Mouse (Mus musculus) kidney, adult 18-20 months (tissue): Measurements from ENCODE around the gene Col8a2.

Experiments
- DNase-seq: peaks from one replicate; pipeline ENCODE4 v3.0.0; 2021

The Col8a2 gene

GRCm38 (mm10) chr4:126286492-126286891, at the start of gene Col8a2:
Col8a2 (plus strand) TSS chr4:126286793.
- peak; percentile 25 for DNase-seq

DNA sequence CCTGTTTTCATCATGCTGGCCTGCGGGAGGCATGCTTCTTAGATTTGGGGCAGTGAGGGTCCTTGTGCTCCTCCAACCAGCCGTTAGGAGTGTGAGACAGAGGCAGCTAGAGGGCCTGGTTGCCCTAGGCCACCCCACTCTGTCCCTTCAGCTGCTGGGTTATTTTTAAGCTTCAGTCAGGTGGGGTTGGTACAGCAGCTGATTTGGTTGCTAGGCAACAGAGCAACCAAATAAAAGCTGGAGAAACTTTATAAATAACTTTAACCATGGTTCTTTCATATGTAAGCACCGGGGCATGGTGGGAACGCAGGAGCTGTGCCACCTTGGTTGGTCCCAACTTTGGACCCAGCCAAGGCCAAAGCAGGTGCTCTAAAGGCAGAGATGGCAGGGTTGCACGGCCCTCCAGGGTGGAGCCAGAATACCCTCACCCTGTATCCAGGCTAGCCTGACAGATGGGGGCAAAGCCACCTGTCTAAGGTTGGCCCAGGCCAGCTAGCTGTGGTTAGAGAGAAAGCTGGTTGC, 48.8 kb upstream of the Col8a2 start:
- no peak for DNase-seq

GRCm38 (mm10) chr4:126239862-126240475, 46.6 kb upstream of the Col8a2 start:
- no peak for DNase-seq

DNA sequence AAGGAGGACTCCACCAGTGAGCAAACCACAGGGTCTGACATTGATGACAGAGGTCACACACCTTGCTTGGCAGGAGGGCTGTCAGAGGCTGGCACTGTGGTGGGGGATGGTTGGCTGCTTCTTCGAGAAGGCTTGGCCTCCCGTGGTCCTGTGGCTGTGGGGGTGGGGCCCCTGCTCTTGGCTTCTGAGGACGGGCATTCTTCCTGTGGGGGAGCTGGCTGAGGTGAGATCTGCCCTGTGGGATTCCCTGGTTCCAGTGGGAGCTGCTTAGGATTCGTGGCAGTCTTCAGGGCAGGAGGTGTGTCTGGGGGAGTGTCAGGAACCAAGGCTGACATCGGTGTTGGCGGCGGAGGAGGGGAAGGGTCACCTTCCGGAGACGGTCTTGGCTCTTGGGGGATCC, 44.6 kb upstream of the Col8a2 start:
- no peak for DNase-seq

DNA sequence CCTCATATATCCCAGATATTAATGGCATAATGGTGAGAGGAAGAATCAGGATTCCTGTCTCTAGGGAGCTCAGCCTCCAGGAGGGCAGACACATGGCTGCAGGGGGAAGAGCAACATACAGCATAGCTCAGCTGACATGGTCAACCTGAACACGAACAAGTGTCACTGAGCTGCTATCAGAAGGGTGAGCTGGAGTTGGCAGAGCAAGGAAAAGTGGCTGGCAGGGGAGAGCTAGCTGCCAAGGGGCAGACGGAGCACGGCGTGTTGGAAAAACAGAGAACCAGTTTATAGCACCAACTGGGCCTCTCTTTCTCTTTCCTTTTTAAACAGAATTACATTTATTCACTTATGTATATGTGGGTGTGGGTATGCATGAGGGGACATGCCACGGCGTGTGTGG, 44.1 kb upstream of the Col8a2 start:
- DNase-seq = no peak

DNA sequence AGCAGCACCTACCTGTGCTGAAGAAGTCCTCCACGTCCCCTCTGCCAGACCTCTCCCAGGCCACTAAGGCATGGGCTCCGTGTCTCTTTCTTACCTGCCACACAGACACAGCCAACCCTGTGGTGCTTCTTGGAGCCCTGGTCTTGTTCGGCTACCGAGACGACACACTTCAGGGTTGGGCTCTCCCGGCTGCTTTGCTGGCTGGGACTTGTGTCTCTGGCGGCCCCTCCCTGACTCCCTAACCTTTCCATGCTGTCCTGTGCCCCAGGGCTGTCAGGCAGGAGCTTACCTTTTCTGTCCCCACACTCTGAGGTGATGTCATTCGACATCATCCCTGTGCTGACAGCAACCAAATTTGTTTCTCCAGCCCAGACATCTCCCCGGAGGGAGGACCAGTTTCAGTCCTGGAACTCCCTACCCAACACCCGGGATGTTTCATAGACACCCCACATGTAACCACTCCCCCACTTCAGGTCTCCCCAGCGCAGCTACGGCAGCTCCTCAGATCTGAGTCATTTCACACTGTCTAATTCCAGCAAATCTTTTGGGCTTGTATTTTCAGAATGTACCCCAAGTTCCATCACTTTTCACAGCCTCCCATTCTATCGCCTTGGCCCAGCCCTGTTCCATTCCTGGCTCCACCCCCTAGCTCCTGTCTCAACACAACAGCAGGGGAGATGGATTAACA, 40.2 kb upstream of the Col8a2 start:
- no peak for DNase-seq

GRCm38 (mm10) chr4:126248261-126248868, 38.2 kb upstream of the Col8a2 start:
- DNase-seq = no peak

GRCm38 (mm10) chr4:126250659-126251058, 35.9 kb upstream of the Col8a2 start:
- no peak for DNase-seq

- DNase-seq = peak; percentile 45
Observed at GRCm38 (mm10) chr4:126251655-126252254, 34.8 kb upstream of the Col8a2 start.

GRCm38 (mm10) chr4:126252411-126253237, 34.0 kb upstream of the Col8a2 start:
- no peak for DNase-seq

GRCm38 (mm10) chr4:126253637-126254272, 32.8 kb upstream of the Col8a2 start:
- DNase-seq = no peak

DNA sequence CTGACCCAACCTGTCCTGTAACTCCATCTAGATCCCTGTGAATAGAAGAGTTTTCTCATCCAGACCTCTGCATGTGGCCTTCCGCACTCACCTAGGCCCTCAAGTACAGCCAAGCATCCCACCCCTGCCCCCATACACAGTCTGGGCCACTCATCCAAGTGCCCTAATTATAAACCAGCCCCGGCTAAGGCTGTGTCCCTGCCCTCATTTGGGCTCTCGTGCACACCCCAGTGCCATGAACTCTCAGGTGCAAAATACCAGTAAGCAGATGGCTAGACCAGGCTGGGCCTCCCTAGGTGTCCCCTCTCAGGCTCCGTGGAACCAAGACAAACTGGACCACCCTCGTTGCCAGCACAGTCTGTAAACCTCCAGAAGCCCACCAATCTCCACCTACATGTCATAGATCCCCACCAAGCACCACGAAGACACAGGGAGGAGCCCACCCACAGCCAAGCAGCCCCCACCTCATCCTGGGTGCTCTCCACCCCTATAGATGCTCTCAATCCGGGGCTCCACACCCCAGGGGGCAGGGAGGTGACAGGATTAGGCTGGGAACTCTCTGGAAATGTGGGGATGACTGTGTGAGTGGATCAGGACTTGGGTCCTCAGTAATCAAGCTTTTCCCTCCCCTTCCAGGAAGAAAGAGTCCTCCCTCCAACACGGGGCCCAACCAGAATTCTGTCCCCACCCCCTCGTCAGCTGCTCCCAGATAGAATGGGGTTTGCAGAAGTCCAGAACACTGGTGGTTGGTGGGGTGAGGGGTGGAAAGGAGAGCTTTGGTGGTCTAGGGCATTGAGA, 32.1 kb upstream of the Col8a2 start:
- no peak for DNase-seq

DNA sequence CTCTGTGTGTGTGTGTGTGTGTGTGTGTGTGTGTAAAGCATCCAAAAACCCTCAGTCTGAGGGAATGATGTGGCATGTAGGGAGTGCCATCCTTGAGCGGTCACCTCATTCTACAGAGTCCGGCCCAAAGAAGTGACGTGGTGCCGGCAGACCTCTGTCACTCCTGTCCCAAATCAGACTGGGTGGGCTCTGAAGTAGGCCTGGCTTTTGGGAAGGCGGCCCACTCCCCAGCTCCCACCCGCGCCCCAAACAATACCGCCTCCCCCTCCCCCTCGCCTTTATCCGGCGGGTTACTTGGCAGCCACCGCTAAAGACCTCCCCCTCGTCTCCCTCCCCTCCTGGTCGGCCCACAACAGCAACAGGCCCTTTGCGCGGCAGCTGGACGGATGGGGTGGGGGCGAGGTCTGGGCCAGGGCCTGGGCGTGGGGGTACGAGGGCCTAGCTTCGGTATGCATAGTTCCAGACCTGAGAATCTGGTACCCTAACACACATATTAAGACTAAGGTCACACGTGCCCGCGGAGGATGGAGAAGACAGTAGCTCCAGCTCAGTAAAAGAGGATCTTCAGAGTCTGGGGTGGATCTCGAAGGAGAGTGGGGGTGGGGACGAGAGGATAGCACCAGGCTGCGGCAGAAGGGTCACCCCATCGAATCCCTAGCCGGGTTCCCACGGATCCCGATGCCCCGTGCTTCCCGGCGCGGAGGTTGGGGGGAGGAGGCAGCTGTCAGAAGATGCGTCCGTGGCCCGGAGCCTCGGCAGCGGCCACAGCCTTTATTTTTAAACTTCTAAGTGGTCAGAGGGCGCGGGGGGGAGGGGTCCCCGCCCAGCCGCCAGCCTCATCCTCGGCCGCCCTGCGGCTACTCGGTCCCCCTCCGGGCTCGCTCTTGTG, 31.2 kb upstream of the Col8a2 start:
- no peak for DNase-seq

GRCm38 (mm10) chr4:126256131-126256791, 30.3 kb upstream of the Col8a2 start, which contains the start of gene Map7d1:
Map7d1 (minus strand) TSS chr4:126256343.
- peak; percentile 93 for DNase-seq

DNA sequence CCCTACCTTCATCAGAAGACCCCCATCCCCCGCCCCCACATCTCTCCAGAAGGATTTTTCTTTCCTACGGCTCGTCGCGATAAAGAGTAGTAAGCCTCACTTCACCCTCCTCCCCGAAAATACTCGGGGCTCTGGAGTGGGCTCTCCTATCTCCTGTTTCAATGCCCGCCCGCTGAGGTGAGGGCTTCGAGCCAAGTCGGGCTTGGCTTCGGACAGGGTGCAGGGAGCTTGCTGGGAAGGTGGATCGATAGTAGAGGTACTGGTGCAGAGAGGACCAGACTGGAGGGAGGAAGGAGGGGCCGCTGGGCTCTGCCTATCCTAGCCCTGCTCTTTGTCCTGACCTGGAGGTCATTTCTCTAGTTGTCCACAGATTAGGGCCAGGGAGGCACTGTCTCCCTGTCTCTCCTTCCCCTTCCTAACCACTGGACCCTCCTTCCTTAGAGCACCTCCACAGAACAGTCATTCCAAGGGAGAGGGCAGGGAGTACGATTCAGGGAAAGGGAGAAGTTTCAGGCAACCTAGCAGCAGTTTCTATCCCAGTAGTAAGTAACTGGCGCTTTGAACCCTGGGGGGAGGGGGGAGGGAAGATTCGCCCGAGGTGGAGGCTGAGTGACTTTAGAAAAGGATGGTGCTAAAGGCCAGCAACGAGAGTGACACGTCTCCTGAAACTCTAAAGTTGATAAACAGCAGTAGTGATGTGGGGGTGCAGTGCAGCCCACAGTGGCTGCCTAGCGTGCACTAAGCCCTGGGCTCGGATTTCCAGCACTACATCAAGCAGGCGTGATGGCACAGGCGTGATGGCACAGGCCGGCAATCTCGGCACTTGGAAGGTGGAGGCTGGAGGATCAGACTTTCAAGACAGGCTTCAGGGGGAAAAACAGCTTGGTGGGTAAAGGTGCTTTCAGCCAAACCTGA, 29.4 kb upstream of the Col8a2 start:
- DNase-seq = peak; percentile 64

DNA sequence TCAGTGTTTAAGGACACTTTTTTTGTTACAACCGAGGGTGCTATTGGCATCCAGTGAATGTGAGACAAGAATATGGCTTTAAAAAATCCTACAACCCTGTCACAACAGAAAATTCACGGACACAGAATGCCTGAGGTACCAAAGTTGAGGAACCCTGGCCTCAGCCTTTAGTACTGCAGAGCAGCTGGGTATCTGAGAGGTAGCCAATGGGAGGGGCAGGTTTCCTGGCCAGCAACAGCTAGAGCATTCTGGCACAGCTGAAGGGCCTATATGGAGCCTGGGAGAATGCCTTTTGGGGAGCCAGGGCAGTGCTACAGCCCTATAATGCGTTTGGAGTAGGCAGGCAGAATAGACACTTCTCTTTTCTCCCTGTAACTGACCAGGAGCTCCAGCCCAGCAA, 27.5 kb upstream of the Col8a2 start:
- no peak for DNase-seq

DNA sequence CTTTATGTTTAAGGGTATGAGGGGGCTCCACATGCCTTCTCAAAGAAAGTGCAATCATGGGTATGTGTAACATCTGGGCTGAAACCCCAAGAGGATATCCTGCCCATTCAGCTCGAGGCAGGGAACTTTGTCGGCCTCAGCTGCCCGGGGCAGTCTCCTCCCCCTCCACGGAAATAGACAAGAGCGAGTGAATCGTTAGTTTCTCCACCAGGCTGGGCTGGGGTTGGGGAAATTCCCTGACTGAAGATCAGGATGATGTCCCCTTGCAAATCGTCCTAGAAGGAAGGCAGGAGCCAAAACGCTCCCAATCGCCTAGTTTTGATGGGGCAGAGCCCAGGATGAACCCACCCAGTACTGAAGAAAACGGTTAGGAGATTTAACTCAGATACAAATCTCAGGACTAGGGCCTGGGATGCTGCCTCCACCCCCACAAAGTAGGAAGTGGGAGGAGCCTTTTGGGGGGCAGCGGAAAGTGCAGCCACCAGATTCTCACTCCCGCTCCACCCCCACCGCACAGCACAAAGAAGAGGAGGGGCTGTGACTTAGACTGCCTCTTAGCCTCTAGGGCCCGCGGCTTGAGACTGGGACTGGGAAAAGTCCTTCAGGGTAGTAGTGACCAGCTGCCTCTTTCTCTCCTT, 27.0 kb upstream of the Col8a2 start:
- DNase-seq = peak; percentile 77
